Mouse (Mus musculus) CH12.LX (cell line): ENCODE measurements at regions not wholly inside any gene's neighbourhood (a gene's known extent, or its start where the extent isn't known, plus 50 kb on each side); places are given as distances from the start of the nearest gene placed in this dataset.

Experiments used
- DNase-seq: peaks from one replicate; pipeline ENCODE4 v3.0.0-alpha.2; 2013; ENCODE audit errors: extremely low read depth
- H3K27ac ChIP-seq: 2 replicates; pipeline ENCODE4 v1.5.1; 2012; ENCODE audit warnings: low read depth, mild to moderate bottlenecking, control low read depth, moderate library complexity; ENCODE audit not compliant: insufficient read depth
- H3K27me3 ChIP-seq: replicated peaks from 2 replicates; pipeline ENCODE3; 2012; ENCODE audit warnings: inconsistent platforms
- H3K36me3 ChIP-seq, 2 experiments: replicated peaks in 1 of 2; 2 replicates each; pipeline versions ENCODE3 to v1.6.1; 2012; ENCODE audit warnings: inconsistent platforms in 1 of 2, low read length in 1 of 2, mild to moderate bottlenecking in 1 of 2, mixed read lengths in 1 of 2, moderate library complexity in 1 of 2; ENCODE audit not compliant: control insufficient read depth in 1 of 2, insufficient read depth in 1 of 2
- H3K4me1 ChIP-seq, 2 experiments: 2 replicates each; pipeline ENCODE4 v1.6.1; 2012; ENCODE audit warnings: inconsistent platforms in 1 of 2, moderate library complexity in 1 of 2; ENCODE audit not compliant: insufficient read depth in 2 of 2, control insufficient read depth in 1 of 2
- H3K4me2 ChIP-seq: 2 replicates; pipeline ENCODE4 v1.6.1; 2012; ENCODE audit warnings: low read depth, mild to moderate bottlenecking, control low read depth; ENCODE audit not compliant: poor library complexity, insufficient read depth, severe bottlenecking
- H3K4me3 ChIP-seq, 3 experiments: fragments of 150-350 bp in 1 of 3; sonication (generic) in 1 of 3; replicated peaks in 1 of 3; 2 replicates each; pipeline versions ENCODE3 to v1.5.1; 2011 to 2012; ENCODE audit warnings: low read depth in 2 of 3, low read length in 2 of 3, mild to moderate bottlenecking in 2 of 3, moderate library complexity in 2 of 3, control low read depth in 1 of 3, improper control_type of control experiment in 1 of 3, inconsistent platforms in 1 of 3, mixed read lengths in 1 of 3; ENCODE audit not compliant: poor library complexity in 1 of 3
- H3K79me2 ChIP-seq: replicated peaks from 2 replicates; pipeline ENCODE4 v1.6.1; 2012; ENCODE audit warnings: mild to moderate bottlenecking, moderate library complexity; ENCODE audit not compliant: control insufficient read depth, poor library complexity, insufficient read depth, severe bottlenecking; ENCODE audit errors: extremely low read depth
- H3K9ac ChIP-seq: 2 replicates; pipeline ENCODE4 v1.6.1; 2012; ENCODE audit warnings: low read depth, mild to moderate bottlenecking, control low read depth, moderate library complexity; ENCODE audit not compliant: insufficient read depth
- H3K9me3 ChIP-seq: replicated peaks from 2 replicates; pipeline ENCODE3; 2012; ENCODE audit warnings: low read length, inconsistent platforms, mixed read lengths
- CHD1 ChIP-seq: IDR thresholded peaks from 2 replicates; pipeline ENCODE4 v1.6.1; 2012; ENCODE audit warnings: low read depth, low read length, improper control_type of control experiment, inconsistent platforms
- CHD2 ChIP-seq: IDR thresholded peaks from 2 replicates; pipeline ENCODE4 v1.6.1; 2011; ENCODE audit warnings: low read length, improper control_type of control experiment
- CTCF ChIP-seq, 2 experiments: IDR thresholded peaks in 1 of 2; conservative IDR thresholded peaks in 1 of 2; 2 replicates each; pipeline ENCODE4 v1.5.1; 2011 to 2012; ENCODE audit warnings: low read depth in 2 of 2, low read length in 2 of 2, improper control_type of control experiment in 1 of 2, inconsistent platforms in 1 of 2, mild to moderate bottlenecking in 1 of 2, moderate library complexity in 1 of 2
- ELF1 ChIP-seq: IDR thresholded peaks from 2 replicates; pipeline ENCODE4 v1.6.1; 2014; ENCODE audit warnings: low read depth, mild to moderate bottlenecking, inconsistent platforms, low read length, improper control_type of control experiment
- EP300 ChIP-seq: IDR thresholded peaks from 2 replicates; pipeline ENCODE4 v1.6.1; 2011; ENCODE audit warnings: low read length, improper control_type of control experiment
- ETS1 ChIP-seq: conservative IDR thresholded peaks from 2 replicates; pipeline ENCODE4 v1.6.1; 2012; ENCODE audit warnings: low read depth, mild to moderate bottlenecking, inconsistent platforms, low read length, improper control_type of control experiment, moderate library complexity
- GABPA ChIP-seq: IDR thresholded peaks from 2 replicates; pipeline ENCODE4 v1.6.1; 2012; ENCODE audit warnings: low read depth, low read length, improper control_type of control experiment, inconsistent platforms; ENCODE audit not compliant: insufficient replicate concordance
- HCFC1 ChIP-seq: IDR thresholded peaks from 2 replicates; pipeline ENCODE4 v1.6.1; 2012; ENCODE audit warnings: low read depth, mild to moderate bottlenecking, inconsistent platforms, low read length, improper control_type of control experiment
- IRF4 ChIP-seq: IDR thresholded peaks from 2 replicates; pipeline ENCODE4 v1.6.1; 2014; ENCODE audit warnings: low read depth, mild to moderate bottlenecking, inconsistent platforms, low read length, improper control_type of control experiment
- JUN ChIP-seq: IDR thresholded peaks from 2 replicates; pipeline ENCODE4 v1.6.1; 2011; ENCODE audit warnings: low read depth, mild to moderate bottlenecking, low read length, improper control_type of control experiment, moderate library complexity; ENCODE audit not compliant: insufficient read depth
- KAT2A ChIP-seq: IDR thresholded peaks from 2 replicates; pipeline ENCODE4 v1.6.1; 2012; ENCODE audit warnings: low read length, improper control_type of control experiment, inconsistent platforms; ENCODE audit not compliant: insufficient replicate concordance
- MAX ChIP-seq: IDR thresholded peaks from 2 replicates; pipeline ENCODE4 v1.6.1; 2011; ENCODE audit warnings: low read length, improper control_type of control experiment
- MAZ ChIP-seq: IDR thresholded peaks from 2 replicates; pipeline ENCODE4 v1.6.1; 2012; ENCODE audit warnings: low read depth, mild to moderate bottlenecking, inconsistent platforms, low read length, improper control_type of control experiment, moderate library complexity
- MXI1 ChIP-seq: IDR thresholded peaks from 2 replicates; pipeline ENCODE4 v1.6.1; 2011; ENCODE audit warnings: mild to moderate bottlenecking, low read depth, low read length, improper control_type of control experiment
- NRF1 ChIP-seq: IDR thresholded peaks from 2 replicates; pipeline ENCODE4 v1.6.1; 2014; ENCODE audit warnings: low read depth, mild to moderate bottlenecking, inconsistent platforms, low read length, improper control_type of control experiment, moderate library complexity
- PAX5 ChIP-seq: IDR thresholded peaks from 2 replicates; pipeline ENCODE4 v1.6.1; 2012; ENCODE audit warnings: low read length, inconsistent platforms, mixed read lengths
- RAD21 ChIP-seq: IDR thresholded peaks from 2 replicates; pipeline ENCODE4 v1.6.1; 2011; ENCODE audit warnings: low read depth, mild to moderate bottlenecking, low read length, improper control_type of control experiment, moderate library complexity
- SMC3 ChIP-seq: IDR thresholded peaks from 2 replicates; pipeline ENCODE4 v1.6.1; 2011; ENCODE audit warnings: low read depth, low read length, improper control_type of control experiment
- ZC3H11A ChIP-seq: IDR thresholded peaks from 2 replicates; pipeline ENCODE4 v1.6.1; 2012; ENCODE audit warnings: low read depth, mild to moderate bottlenecking, inconsistent platforms, low read length, improper control_type of control experiment
- dilution Hi-C: fragments of 300-500 bp; cut with MboI; formaldehyde crosslinking; loops from 2 replicates; pipeline ENCODE4 v1.14.3; 2020; ENCODE audit warnings: low sequenced_read_pairs; ENCODE audit not compliant: extremely low pct_unique_long_range_greater_than_20kb, extremely low pct_ligation_motif_present
- in situ Hi-C: fragments of 300-500 bp; cut with MboI; formaldehyde crosslinking; loops from 3 replicates; pipeline ENCODE4 v1.14.3; 2019; ENCODE audit warnings: low sequenced_read_pairs, low pct_ligation_motif_present, low pct_unique_long_range_greater_than_20kb, mixed read lengths

- no peaks in the 10 kb centered on the region for H3K27me3 ChIP-seq
- in situ Hi-C loops, result no loop called here
Observed at GRCm38 (mm10) chr4:103521870-103522609, 97.1 kb upstream of the Dab1 start.

GRCm38 (mm10) chr4:103536534-103537265 lies 82.5 kb upstream of the Dab1 start:
- in situ Hi-C loops, result no loop called here
- no peak overlapping the region for H3K9ac ChIP-seq
- DNase-seq, result no peak

More at GRCm38 (mm10) chr4:103521870-103522609, 97.1 kb upstream of the Dab1 start:
- no peaks in the 10 kb centered on the region for H3K4me1 ChIP-seq
- DNase-seq, result no peak
- H3K79me2 ChIP-seq, result no peaks in the 10 kb centered on the region
- no peak overlapping the region for H3K4me2 ChIP-seq
- TF ChIP-seq ETS1, result no peak
- TF ChIP-seq, all 38 proteins: peak for 0
- Histone ChIP-seq H3K9ac (no peak overlapping the region), H3K9me3 (peaks cover 7% of the 10 kb centered on the region), H3K4me3 (no peak overlapping the region), H3K27ac (no peak overlapping the region), H3K36me3 (no peaks in the 10 kb centered on the region)
- dilution Hi-C loops, result no loop called here

GRCm38 (mm10) chr4:103540960-103541359 lies 78.2 kb upstream of the Dab1 start:
- H3K4me3 ChIP-seq, result no peak overlapping the region
- peaks cover 38% of the 10 kb centered on the region for H3K9me3 ChIP-seq
- dilution Hi-C loops (no loop called here), in situ Hi-C loops (no loop called here)
- H3K9ac ChIP-seq, result no peak overlapping the region
- no peaks in the 10 kb centered on the region for H3K79me2 ChIP-seq
- no peaks in the 10 kb centered on the region for H3K4me1 ChIP-seq
- no peak overlapping the region for H3K4me2 ChIP-seq
- no peaks in the 10 kb centered on the region for H3K27me3 ChIP-seq
- no peaks in the 10 kb centered on the region for H3K36me3 ChIP-seq
- no peak overlapping the region for H3K27ac ChIP-seq
- TF ChIP-seq NRF1, result no peak
- no peak for TF ChIP-seq MAZ
- TF ChIP-seq IRF4, result no peak
- no peak for TF ChIP-seq EP300
- no peak for TF ChIP-seq PAX5
- no peak for DNase-seq

More at GRCm38 (mm10) chr4:103536534-103537265, 82.5 kb upstream of the Dab1 start:
- dilution Hi-C loops, result no loop called here
- Histone ChIP-seq H3K9me3 (peaks cover 24% of the 10 kb centered on the region), H3K36me3 (no peaks in the 10 kb centered on the region), H3K27ac (no peak overlapping the region), H3K79me2 (no peaks in the 10 kb centered on the region), H3K4me2 (no peak overlapping the region), H3K27me3 (no peaks in the 10 kb centered on the region), H3K4me1 (no peaks in the 10 kb centered on the region), H3K4me3 (no peak overlapping the region)
- TF ChIP-seq ZC3H11A, result no peak
- no peak for TF ChIP-seq CHD1
- no peak for TF ChIP-seq RAD21
- TF ChIP-seq CTCF (conservative IDR thresholded peaks at IDR 0.05 in 1 of 2, IDR thresholded peaks at IDR 0.05 in 1 of 2; ENCODE audit: low read depth in 2 of 2, low read length in 2 of 2), result no peak
- TF ChIP-seq JUN, result no peak
- TF ChIP-seq MXI1, result no peak
- TF ChIP-seq IRF4, result no peak
- TF ChIP-seq CHD2, result no peak
- TF ChIP-seq KAT2A, result no peak
- no peak for TF ChIP-seq HCFC1
- TF ChIP-seq ETS1, result no peak
- TF ChIP-seq GABPA, result no peak
- TF ChIP-seq NRF1, result no peak
- TF ChIP-seq SMC3, result no peak
- TF ChIP-seq PAX5, result no peak
- no peak for TF ChIP-seq MAX
- TF ChIP-seq ELF1, result no peak
